Mouse (Mus musculus) adrenal gland, postnatal 4 days (tissue): ENCODE results near the gene Ccdc102a. TPM values are rescaled to one million over a fixed set of nuclear protein-coding genes. Genes with fewer than 3 reads are reported as not detected.
A peak's percentile ranks its signal among the peaks of the same experiment; 100 is the strongest.

Source experiments
- DNase-seq, 2 experiments: peaks; one replicate each; pipeline ENCODE4 v3.0.0; 2021 to 2022; ENCODE audit warnings: low spot score in 2 of 2, mixed read lengths in 2 of 2
- total RNA-seq, 2 experiments: library from RNA; stranded (reverse); gene quantifications; 2 replicates each; pipeline ENCODE4 v1.2.3; 2021

The Ccdc102a gene
- total RNA-seq, 2 experiments from 2014 or later: 13.3 to 14.0 TPM

DNA sequence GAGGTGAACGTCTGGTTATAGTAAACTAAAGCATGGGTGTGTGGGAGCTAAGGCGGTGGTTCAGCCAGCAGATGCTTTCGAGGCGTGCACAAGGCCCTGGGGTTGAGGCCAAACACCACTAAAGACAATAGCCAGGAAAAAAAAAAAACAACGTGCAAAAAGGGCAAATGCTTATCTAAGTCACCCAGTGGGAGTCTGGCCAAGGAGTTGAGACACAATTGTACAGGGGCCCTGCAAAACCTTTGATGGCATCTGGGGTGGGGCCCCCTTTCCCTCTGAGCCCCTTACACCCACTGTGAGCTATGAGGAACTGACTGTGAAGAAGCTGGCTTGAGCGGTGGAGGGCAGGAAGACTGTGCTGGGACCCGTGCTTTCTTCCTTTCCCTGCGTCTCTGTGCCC, 4.7 kb upstream of the Ccdc102a start:
- no peak for DNase-seq

DNA sequence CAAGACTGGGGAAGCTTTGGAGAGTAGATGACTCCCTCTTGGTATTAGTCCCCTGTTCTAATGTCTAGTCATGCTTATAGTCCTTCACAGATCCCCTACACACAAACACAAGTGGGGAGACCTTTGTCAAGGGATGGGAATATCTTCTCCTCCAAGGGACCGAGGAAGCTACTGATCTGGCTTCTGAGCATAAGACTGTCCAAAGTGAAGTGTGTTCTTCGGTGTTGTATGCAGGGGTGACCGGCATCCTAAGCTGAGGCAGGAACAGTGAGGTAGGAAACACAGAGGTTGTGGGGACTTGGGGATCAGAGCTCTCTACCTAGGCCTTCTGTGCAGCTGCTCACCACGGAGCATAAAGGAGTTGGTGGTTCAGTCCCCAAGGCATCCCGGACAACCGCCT, 4.3 kb upstream of the Ccdc102a start:
- no peak for DNase-seq

DNA sequence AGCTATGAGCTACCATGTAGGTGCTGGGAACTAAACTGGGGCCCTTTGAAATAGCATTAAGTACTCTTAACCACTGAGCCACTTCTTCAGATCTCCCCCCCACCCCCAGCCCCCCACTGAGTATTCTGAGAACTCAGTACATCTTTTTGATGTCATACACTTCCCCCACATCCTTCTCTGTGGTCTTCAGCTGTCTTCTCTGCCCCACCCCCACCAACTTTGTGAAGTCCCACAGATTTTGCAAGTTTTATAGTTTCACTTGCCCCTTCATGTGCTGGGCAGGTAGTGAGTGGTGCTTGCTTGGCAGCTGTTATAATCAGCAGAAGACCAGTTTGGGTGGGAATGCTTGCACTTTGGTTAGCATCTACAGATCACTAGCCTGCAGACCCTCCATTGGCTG, 1.4 kb upstream of the Ccdc102a start:
- no peak for DNase-seq

DNA sequence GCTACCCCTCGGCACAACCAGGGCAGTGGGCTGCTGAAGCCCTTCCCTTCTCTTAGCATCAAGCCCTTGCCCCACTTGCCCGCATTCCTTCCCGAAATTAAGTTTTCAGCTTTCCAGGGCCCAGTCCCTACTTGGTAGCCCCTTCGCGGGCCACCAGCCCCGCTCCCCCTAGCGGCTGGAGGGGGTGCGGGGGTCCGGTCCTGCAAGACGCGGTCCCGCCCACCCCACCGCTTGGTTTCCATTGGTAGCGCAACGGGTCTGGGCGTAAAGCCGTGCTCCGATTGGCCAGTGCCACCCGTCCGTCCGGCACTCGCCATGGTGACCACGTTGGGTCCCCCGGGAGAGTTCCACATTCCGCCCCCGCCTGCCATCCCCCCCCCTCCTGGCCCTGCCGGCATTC, 546 bp downstream of the Ccdc102a start:
- DNase-seq: peak; percentile 82 to 90

DNA sequence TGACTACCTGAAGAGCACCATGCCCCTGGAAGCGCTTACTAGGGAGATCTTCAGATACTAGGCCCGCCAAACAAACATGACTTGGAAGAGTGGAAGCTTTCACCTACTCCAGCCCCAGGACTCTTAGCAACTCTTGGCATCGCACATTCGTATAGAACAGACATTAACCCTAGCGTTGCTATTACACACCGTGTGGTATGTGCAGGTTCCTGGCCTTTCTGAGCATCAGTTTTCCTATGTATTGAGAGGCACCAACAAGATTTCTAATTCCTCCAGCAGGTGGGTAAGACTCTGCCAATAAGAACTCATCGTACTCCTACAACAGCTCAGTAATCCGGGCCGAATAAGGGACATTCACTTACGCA, 956 bp downstream of the Ccdc102a start:
- no peak for DNase-seq

DNA sequence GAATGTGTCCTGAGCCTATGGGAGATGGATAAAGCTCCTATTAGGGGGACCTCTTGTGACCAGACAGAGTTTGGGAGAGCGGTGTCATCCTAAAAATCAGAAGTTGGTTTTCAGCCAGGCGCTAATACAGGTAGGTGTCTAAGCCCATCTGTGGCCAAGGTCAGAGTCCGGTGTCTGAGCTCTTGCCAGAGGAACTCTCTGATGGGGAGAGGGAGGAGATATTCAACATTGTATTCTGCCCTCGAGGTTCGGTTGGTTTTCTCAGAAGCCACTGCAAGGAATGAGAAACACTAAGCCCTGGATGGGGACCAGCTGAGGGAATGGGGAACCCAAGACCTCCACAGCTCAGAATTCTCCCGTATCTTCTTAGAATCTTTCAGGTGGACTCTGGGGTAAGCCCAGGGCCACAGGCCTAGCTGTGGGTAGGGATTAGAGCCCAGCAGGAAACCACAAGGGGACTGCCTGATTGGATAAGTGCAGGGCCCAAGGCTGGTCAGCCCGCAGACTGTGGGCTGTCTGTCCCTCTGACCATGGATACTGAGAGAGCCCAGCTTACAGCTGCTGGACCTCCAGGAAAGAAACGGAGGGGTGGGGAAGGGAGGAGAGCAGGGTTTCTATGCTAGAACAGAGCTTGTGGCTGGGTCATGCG, 1.5 kb downstream of the Ccdc102a start:
- no peak for DNase-seq

DNA sequence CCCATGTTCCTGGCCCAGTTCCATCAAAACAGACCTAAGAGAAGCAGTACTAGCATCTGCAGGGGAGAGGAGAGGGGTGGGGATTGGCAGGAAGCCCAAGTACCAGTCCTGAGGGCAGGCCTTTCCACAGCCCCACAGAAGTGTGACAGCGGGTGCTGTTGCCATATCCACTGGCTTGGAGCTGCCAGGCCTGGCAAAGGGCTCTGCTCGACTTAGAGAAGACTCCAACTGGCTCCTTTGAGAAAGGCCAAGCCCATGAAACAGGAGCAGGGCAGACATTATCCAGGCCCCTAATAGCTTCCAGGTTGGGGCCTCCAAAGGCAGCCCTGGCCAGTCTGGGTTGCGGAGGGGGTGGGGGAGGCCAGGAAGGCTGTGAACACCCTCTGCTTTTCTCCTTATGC, 3.2 kb downstream of the Ccdc102a start:
- no peak for DNase-seq

DNA sequence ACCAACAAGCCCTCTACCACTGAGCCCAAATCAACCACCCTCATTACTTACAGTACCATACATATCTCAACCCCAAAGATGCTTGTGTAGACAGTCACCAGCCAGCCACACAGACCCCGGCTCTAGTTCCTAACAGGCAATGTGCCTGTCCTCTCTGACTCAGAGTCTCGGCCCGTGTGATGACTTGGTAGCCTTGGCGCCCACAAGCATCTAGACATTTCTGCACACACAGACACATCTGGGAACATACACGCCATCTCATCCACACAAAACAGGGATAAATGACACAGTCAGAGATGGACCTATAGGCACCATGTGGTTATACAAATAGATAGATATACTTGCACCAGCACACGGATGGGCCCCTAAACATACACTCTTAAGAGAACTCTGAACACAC, 3.6 kb downstream of the Ccdc102a start:
- no peak for DNase-seq

DNA sequence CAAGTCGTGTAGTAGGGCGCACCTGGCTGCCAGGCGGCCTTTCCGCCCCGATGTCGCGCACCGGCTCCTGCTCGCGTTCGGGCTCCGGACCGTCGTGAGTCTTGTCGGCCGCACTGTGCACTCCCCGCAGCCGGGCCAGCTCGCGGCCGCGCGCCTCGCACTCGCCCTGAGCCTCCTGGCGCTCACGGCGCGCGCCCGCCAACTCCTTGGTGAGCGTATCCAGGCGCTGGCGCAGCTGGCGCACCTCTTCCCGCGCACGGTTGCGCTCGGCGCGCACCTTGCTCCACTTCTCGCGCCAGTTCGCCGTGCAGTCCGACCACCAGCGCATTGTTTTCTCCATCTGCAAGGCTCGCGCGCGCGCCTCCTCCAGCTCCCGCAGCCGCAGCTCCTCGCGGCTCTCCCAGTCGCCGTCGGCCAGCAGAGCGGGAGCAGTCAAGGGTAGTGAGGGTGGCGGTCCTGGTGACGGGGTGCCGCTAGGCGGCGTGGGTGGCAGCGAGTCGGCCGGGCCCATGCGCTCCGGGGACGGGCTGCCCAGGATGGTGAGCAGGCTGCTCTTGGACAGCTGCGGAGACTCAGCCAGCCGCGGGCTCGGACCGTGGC, 4.7 kb downstream of the Ccdc102a start:
- DNase-seq: peak; percentile 51 to 57

DNA sequence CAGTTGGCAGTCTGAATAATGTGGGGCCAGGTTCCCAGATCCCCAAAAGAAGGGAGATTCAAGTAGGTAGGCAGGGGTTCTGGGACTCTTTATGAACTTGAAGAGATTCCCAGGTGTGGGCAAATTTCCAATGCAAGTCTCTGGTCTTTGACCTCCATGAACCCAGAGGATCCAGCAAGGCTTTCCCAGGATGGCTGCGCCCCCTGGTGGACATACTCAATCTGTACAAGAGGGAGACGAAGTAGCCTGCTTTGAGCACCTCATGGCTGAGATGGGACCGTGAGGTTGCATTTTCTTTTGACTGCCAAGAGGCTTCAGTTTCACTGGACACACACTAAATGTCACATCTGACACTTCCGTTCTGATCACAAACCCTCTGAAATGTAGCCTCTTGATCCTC, 9.1 kb downstream of the Ccdc102a start:
- peak; percentile 69 to 79 for DNase-seq

DNA sequence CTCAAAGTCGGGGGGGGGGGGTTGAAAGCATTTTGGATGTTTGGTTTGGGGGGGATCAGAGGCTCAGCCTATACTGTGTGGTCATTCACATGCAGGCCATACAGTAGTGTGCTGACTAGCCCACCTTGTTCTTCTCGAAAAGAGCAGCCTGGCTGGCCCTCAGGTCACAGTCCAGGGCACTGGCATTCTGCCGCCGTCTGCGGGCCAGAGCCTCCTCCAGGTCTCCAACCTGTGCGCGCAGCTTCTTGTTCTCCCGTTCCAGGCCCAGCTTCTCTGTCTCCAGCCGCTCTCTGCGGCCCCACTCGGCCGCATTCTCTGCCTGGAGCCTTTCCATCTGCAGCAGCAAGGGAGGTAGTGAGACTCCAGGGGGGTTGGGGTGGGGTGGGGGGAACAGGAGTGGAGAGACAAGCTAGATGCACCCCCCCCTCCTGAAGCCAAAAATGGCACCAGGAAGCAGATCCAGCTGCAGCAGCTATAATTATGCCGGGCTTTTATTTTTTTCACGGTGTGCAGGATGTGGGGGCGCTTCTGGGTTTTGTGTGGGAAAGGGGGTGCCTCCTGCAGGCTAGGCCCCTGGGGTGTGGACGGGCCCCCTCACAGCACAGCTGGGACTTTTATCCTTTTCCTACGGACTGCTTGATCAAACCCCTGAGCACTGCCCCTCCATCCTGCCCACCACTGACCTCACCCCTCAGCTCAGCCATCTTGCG, 10.2 kb downstream of the Ccdc102a start:
- no peak for DNase-seq

DNA sequence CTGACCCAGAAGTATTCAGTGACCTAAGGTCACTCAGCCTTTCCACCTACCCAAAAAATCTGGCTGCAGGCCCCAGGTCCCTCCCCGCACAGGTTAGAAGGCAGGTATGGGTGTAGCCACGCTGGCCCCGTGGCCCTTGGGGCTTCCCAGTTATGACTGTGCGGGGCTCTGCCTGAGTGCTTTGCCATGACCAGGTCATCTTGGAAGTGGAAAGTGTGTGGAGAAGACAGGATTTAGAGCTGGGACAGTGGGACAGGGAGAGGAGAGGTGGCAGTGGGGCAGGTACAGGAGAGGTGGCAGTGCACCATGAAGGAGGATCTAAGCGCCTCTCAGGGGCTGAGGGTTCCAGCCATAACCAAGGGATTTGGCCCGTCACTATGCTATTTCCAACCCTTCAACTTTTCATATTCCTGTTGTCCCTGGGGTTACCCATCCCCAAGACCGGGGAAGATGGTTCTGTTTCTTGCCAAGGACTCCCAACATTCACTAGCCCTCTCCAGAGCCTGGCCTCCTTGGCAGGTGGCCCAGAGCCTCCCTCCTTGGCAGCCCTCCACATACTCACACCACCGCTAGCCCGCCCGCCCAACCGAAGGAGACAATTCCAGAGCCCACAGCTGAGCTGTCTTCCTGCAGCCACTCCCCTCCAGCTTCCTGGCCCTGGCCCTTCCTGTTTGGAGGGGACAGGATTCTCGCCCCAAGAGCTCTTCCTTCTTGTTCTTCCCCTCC, 13.3 kb downstream of the Ccdc102a start:
- DNase-seq: peak; percentile 45 to 61

DNA sequence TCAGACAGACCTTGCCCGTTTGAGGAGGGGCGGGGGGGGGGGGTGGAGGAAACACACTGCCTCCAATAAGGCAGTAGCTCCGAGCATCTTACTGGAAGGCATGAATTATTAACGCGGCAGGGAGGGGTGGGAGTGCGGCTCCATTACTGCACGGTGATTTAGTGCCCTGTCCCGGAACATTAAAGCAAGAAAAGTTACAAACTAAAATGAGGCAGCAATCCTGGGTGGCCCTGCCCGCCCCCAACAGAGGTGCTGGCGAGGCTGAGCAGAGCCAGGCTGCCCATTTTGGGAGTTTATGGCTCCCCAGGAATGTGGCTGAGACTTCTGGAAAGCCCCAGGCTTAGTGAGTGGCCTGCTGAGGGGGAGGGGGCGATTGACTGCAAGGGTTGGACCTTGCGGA, 14.2 kb downstream of the Ccdc102a start:
- DNase-seq: no peak

DNA sequence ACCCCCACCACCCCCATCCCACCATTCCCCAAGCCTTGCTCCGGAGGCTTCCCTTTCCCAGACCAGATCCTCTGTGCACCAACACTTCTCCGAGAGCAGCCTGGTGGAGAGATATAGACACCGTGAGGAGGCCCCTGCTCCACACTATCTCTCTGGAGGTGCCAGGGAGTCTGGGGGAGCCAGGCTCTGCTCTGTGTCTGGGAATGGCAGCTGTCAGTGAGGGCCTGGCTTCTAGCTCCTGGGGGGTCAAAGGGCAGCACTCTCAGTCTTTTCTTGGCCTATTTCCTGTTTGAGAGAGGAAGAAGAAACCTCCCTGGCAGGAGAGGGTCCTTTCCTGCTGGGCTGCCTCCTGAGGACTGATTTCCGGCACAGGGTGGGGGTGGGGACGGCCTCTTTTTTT, 16.9 kb downstream of the Ccdc102a start:
- no peak for DNase-seq

DNA sequence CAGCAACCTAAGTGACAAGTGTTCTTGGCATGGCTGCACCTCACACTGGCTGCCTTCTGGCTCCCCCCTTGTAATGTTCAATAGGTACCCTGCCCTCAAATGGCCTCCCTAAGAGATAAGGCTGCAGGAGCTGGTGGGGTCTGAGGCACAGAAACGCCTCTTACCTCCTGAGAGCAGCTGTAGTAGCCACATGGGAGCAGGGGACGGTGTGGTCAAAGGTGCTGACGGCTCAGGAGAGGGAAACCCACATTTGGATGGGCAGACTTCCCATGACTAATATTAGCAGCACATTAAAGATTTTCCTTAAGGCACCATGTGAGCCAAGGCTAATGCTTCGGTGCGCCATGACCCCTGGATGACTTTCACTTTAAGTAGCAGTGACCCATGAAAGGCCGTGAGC, 17.3 kb downstream of the Ccdc102a start:
- DNase-seq: no peak

DNA sequence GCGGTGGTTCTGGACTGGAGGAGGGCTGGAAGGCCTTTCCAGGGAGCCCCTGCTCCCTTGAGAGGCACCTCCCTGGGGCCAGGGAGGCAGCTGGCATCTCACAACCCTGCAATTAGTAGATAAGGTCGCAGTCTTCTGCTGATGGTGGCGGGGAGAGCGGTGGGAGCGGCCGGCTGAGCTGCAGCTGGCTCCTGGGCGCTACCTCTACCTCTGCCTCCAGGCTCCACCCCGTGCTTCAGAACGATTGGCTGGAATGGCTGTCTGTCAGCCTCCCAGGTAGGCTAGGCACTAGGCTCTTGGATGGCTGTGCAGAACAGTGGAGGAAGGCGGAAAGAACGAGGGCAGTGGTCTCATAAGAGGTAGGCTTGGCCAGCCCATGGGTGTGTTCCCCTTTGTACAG, 18.6 kb downstream of the Ccdc102a start:
- DNase-seq: no peak

DNA sequence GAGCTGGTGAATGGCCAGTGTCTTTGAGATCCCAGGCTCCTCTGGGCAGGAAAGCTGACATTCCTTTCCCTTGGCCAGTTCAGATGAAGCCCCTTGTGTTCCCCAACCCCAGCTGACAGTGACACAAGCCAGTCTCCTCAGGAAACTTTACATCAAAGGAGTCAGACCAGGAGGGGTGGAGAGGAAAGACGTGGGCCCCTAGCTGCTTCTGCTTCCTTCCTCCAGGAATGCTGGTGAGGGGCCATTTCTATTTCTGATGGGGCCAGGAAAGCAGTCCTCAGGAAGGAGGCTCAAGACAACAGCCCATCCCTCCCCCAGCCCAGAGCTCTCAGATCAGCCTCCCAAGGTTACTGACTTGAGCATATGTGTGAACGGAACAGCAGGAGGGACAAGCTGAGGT, 25.0 kb downstream of the Ccdc102a start:
- DNase-seq: no peak

DNA sequence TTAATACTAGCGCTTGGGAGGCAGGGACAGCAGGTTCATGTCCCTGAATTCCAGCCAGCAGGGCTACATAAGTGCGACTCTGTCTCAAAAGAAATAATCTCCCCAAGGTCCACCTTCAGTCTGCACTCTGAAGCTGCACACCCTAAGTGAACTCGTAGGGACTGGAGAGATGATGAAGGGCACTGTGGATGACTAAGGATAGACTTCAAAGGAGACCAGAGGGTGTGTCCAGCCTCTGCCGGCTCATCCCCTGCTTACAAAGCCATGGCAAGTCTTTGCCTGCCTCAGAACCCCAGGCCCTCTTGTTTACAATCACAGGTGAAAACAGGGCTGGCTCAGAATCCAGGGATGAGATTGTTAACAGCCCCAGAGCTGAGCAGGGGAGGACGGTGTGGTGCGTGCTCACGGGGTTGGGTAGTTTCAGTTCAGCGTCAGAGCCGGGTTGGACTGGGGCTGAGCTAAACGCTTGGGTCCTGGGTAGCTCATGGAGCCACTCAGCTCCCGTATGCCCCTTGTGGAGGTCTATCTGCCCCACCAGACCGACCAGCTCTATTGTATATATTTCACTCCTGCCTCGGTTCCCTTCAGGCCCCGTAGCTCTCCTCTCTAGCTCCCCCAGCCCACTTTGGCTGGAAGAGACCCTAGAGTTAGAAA, 29.4 kb downstream of the Ccdc102a start:
- no peak for DNase-seq

DNA sequence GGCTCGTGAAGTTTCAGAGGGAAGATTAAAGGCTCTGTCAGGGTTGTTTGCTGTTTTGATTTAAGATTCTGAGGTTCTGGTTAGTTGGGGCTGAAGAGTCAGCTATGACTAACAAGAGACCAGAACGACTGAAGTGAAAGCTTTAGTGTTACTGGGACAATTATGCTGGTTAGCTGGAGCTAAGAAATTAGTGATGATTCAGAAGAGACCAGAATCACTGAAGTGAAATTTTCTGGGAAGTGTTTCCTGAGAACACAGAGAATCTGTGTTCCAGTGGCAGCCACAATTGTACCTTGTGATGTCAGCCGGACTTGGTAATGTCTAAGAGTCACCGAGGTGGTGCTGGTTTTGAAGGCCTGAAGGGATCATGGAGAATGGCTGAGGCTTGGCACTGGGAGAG, 37.2 kb downstream of the Ccdc102a start:
- DNase-seq: no peak

DNA sequence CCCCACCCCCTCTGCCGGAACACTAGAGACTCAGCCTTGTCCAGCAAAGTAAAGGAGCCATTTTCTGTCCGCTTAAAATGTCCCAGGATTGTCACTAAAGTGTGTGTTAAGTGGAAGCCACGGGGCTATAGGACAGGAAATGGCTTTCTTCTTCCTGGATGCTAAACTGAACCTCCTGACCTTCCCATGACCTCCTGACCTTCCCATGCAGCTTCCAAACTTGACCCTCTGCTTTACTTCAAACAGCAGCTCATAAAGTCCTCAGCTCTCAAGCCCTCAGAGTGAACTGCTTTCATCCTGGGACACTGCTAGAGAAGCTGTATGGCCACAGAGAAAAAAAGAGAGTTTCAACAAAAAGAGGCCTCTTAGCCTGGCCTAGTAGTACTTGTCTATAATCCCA, 41.1 kb downstream of the Ccdc102a start:
- DNase-seq: no peak

DNA sequence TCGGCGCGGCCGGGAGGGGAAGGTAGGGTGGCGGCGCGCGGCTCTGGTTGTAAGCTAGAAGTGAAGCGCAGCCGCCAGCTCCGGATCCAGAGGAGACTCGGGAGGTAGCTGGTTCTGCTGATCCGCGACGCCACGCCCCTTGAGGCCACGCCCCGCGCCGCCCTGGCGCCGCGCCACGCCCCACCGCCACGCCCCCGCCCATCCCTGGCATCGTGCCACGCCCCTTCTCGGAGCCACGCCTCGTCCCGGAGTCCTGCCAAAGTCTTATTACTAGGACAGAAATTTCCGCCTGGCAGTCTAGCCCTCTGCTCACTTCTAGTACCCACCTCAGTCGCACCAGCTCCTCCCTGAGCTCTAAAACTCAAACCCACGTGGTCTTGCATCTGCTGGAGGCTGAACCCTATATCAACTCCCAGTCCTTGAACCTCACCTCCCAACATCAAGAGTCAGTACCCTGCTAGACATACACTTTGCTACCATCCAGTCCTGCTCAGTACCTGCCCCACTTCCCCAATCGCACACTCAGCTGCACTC, 41.6 kb downstream of the Ccdc102a start, which contains the start of gene Dok4:
Gene Dok4 (minus strand): TSS at position 134 of the 534 bp plus-strand sequence.
- peak; percentile 96 to 97 for DNase-seq

DNA sequence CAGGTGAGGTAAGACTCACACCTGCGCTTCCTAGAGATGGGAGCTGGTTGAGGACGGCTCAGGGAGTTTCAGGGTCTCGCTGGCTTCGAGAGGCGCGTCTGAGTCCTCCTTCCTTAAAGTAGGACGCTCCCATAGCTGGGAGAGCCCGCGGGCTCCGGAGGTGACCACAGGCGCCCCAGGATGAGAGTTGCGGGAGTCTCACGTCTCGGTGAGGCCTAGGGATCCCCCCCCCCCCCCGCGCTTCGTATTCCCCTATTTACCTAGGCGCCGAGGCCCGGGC, 42.1 kb downstream of the Ccdc102a start:
- no peak for DNase-seq
